Mouse (Mus musculus) kidney, adult 11 months (tissue): ENCODE data around the gene Tpt1.
"Not testable (repeated sequence)": the region's sequence is repeated elsewhere in the genome, so short reads cannot be mapped to it uniquely, and the experiment has no call there.

Source experiments
- DNase-seq: peaks from one replicate; pipeline ENCODE4 v3.0.0; 2022

The Tpt1 gene

GRCm38 (mm10) chr14:75844111-75844695 lies 690 bp upstream of the Tpt1 start:
- DNase-seq, result no peak

GRCm38 (mm10) chr14:75845698-75846115 lies 814 bp downstream of the Tpt1 start:
- peak; percentile 86 for DNase-seq

- no peak for DNase-seq
Measured at GRCm38 (mm10) chr14:75847669-75848068, 2.8 kb downstream of the Tpt1 start.

GRCm38 (mm10) chr14:75848482-75848881 lies 3.6 kb downstream of the Tpt1 start:
- DNase-seq, result no peak

- DNase-seq, result no peak
Measured at GRCm38 (mm10) chr14:75849236-75849635, 4.3 kb downstream of the Tpt1 start.

- no peak for DNase-seq
Measured at GRCm38 (mm10) chr14:75849842-75850568, 5.1 kb downstream of the Tpt1 start.

GRCm38 (mm10) chr14:75850819-75851218 lies 5.9 kb downstream of the Tpt1 start:
- DNase-seq, result no peak

GRCm38 (mm10) chr14:75852016-75852415 lies 7.1 kb downstream of the Tpt1 start:
- DNase-seq, result no peak

GRCm38 (mm10) chr14:75855263-75855992 lies 10.5 kb downstream of the Tpt1 start:
- no peak for DNase-seq

- DNase-seq, result no peak
Measured at GRCm38 (mm10) chr14:75858181-75858580, 13.3 kb downstream of the Tpt1 start.

GRCm38 (mm10) chr14:75859619-75860018 lies 14.7 kb downstream of the Tpt1 start:
- no peak for DNase-seq

- no peak for DNase-seq
Measured at GRCm38 (mm10) chr14:75862701-75863100, 17.8 kb downstream of the Tpt1 start.

- DNase-seq, result peak; percentile 84
Measured at GRCm38 (mm10) chr14:75863549-75864409, 18.9 kb downstream of the Tpt1 start.

- DNase-seq, result no peak
Measured at GRCm38 (mm10) chr14:75866706-75867333, 21.9 kb downstream of the Tpt1 start.

- DNase-seq, result not testable (repeated sequence)
Measured at GRCm38 (mm10) chr14:75868028-75868427, 23.1 kb downstream of the Tpt1 start.

- no peak for DNase-seq
Measured at GRCm38 (mm10) chr14:75869769-75870363, 25.0 kb downstream of the Tpt1 start.

- DNase-seq, result no peak
Measured at GRCm38 (mm10) chr14:75870631-75871030, 25.7 kb downstream of the Tpt1 start.

GRCm38 (mm10) chr14:75871111-75871510 lies 26.2 kb downstream of the Tpt1 start:
- no peak for DNase-seq

- no peak for DNase-seq
Measured at GRCm38 (mm10) chr14:75871750-75872149, 26.9 kb downstream of the Tpt1 start.

- no peak for DNase-seq
Measured at GRCm38 (mm10) chr14:75873612-75874011, 28.7 kb downstream of the Tpt1 start.

GRCm38 (mm10) chr14:75876320-75877043 lies 31.6 kb downstream of the Tpt1 start:
- DNase-seq, result peak; percentile 65
